Mouse (Mus musculus) myocyte (in vitro differentiated cells): ENCODE data around the gene Vmn2r39. TPM values are rescaled to one million over a fixed set of nuclear protein-coding genes. Genes with fewer than 3 reads are reported as not detected.
"Not testable (repeated sequence)": the region's sequence is repeated elsewhere in the genome, so short reads cannot be mapped to it uniquely, and the experiment has no call there.

Experiments
- H3K27me3 ChIP-seq: one replicate; pipeline ENCODE4 v1.6.1; 2011; ENCODE audit not compliant: control insufficient read depth, insufficient read depth, insufficient read length
- H3K36me3 ChIP-seq: one replicate; pipeline ENCODE4 v1.6.1; 2011; ENCODE audit not compliant: control insufficient read depth, insufficient read depth
- H3K4me2 ChIP-seq: one replicate; pipeline ENCODE4 v1.6.1; 2011; ENCODE audit warnings: low read depth, control low read depth
- H3K4me3 ChIP-seq: one replicate; pipeline ENCODE4 v1.5.1; 2011; ENCODE audit warnings: mild to moderate bottlenecking, control low read depth, moderate library complexity
- H3K79me2 ChIP-seq: one replicate; pipeline ENCODE4 v1.6.1; 2011; ENCODE audit not compliant: control insufficient read depth, insufficient read depth
- H3ac ChIP-seq: one replicate; pipeline ENCODE4 v1.6.1; 2011; ENCODE audit not compliant: control insufficient read depth, insufficient read length
- polyA plus RNA-seq: library from polyadenylated mRNA; unstranded; fragments of >200 nt; fragmentation: generic; extraction: Trizol; gene quantifications from one replicate; pipeline ENCODE4 v1.2.1, GENCODE M21; 2012; ENCODE audit warnings: missing spikeins

The Vmn2r39 gene
- not detected for polyA plus RNA-seq

DNA sequence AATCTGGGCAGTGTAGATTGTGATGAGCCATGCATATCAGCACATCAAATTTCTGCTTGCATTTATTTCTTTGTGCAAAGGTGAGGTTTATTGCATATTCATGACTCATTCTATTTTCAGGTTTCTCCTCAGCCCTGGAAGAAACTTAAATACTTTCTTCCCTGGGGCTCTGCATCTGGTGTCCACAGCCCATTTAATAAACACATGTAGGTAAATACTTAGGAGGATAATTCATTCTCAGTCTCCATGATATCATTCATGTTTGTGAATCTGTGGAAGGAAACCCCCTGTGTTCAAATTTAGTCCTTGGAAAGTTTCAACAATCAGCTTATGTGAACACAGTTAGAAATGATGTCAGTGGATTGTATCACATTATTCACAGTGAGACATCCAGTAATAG lies at the start of gene Vmn2r39:
TSS of gene Vmn2r39 (minus strand) at position 101 of the 400 bp plus-strand sequence.
- not testable (repeated sequence) for H3K4me2 ChIP-seq, H3K36me3 ChIP-seq, H3K4me3 ChIP-seq, H3ac ChIP-seq, H3K27me3 ChIP-seq, H3K79me2 ChIP-seq

- not testable (repeated sequence) for H3K79me2 ChIP-seq, H3K36me3 ChIP-seq, H3ac ChIP-seq, H3K4me3 ChIP-seq, H3K27me3 ChIP-seq, H3K4me2 ChIP-seq
Measured at GRCm38 (mm10) chr7:9065353-9065752, 34.8 kb upstream of the Vmn2r39 start.

Other genes starting within 250 kb of the Vmn2r39 start
- gene Vmn2r40, start 99.4 kb downstream of the Vmn2r39 start, polyA plus RNA-seq = not detected
- not detected for gene Vmn2r38, start 67.1 kb upstream of the Vmn2r39 start, polyA plus RNA-seq
- not detected for gene Vmn2r37, start 192.9 kb upstream of the Vmn2r39 start, polyA plus RNA-seq